In genomic region chr9:120112472-120112871, GRCm38 (mm10) we compare ENCODE assay signal across 1 mouse cellular context.
TF ChIP-seq lines count a peak whose summit lies in the region.

No protein-coding gene starts in this region.

TF ChIP-seq in MEL, 35 proteins besides CTCF, POLR2A, EP300 and RAD21:
- peak; percentile 76 for TF ChIP-seq TAL1 (IDR thresholded peaks at IDR 0.05; ENCODE audit: low read length)
- no peak for TF ChIP-seq ELF1 (IDR thresholded peaks at IDR 0.05; ENCODE audit: low read depth, low read length)
- TF ChIP-seq BHLHE40 (IDR thresholded peaks at IDR 0.05; ENCODE audit: borderline replicate concordance, low read depth, low read length), result peak; percentile 50; the same call in 1 of the 2 replicates
- 0 out of 2 replicates have a peak, but pooled peaks have one; percentile 23 for TF ChIP-seq MEF2A (IDR thresholded peaks at IDR 0.05; ENCODE audit: extremely low read depth, insufficient replicate concordance, low read depth, low read length, poor library complexity, severe bottlenecking)
- TF ChIP-seq MAX (IDR thresholded peaks at IDR 0.05; ENCODE audit: low read length), result peak; percentile 45; the same call in 1 of the 2 replicates
- TF ChIP-seq ETS1 (IDR thresholded peaks at IDR 0.05; ENCODE audit: low read depth, low read length), result peak; percentile 90
- no peak for TF ChIP-seq SMC3 (IDR thresholded peaks at IDR 0.05; ENCODE audit: low read depth, low read length)
- peak; percentile 89 for TF ChIP-seq GATA1 (IDR thresholded peaks at IDR 0.05; ENCODE audit: low read depth, low read length)
- TF ChIP-seq NELFE (IDR thresholded peaks at IDR 0.05; ENCODE audit: low read depth, low read length), result no peak
- no peak for TF ChIP-seq POLR2AphosphoS5 (IDR thresholded peaks at IDR 0.05; ENCODE audit: borderline replicate concordance, low read depth, low read length)
- no peak for TF ChIP-seq USF2 (IDR thresholded peaks at IDR 0.05; ENCODE audit: borderline replicate concordance in 1 of 2, insufficient read depth in 1 of 2, low read depth in 1 of 2, low read length in 2 of 2)
- 0 out of 2 replicates have a peak, but pooled peaks have one; percentile 56 for TF ChIP-seq ZMIZ1 (IDR thresholded peaks at IDR 0.05; ENCODE audit: low read depth, low read length)
- TF ChIP-seq ZC3H11A (IDR thresholded peaks at IDR 0.05; ENCODE audit: low read depth, low read length), result no peak
- TF ChIP-seq MAZ (IDR thresholded peaks at IDR 0.05; ENCODE audit: low read depth, low read length), result peak; percentile 66; the same call in 1 of the 2 replicates
- TF ChIP-seq USF1 (IDR thresholded peaks at IDR 0.05; ENCODE audit: low read depth, low read length), result 0 out of 2 replicates have a peak, but pooled peaks have one; percentile 18
- no peak; the same call in 1 of the 2 replicates for TF ChIP-seq MYB (IDR thresholded peaks at IDR 0.05; ENCODE audit: low read depth, low read length)
- TF ChIP-seq CHD1 (IDR thresholded peaks at IDR 0.05; ENCODE audit: low read depth, low read length), result no peak
- TF ChIP-seq TCF12 (IDR thresholded peaks at IDR 0.05; ENCODE audit: low read depth, low read length), result peak; percentile 93
- TF ChIP-seq ZKSCAN1 (IDR thresholded peaks at IDR 0.05; ENCODE audit: low read depth, low read length), result no peak
- TF ChIP-seq MXI1 (IDR thresholded peaks at IDR 0.05; ENCODE audit: low read depth, low read length), result peak; percentile 74
- TF ChIP-seq UBTF (IDR thresholded peaks at IDR 0.05; ENCODE audit: borderline replicate concordance, insufficient read depth, low read depth, low read length), result no peak
- TF ChIP-seq SIN3A (IDR thresholded peaks at IDR 0.05; ENCODE audit: low read length), result peak; percentile 88
- no peak for TF ChIP-seq E2F4 (IDR thresholded peaks at IDR 0.05; ENCODE audit: borderline replicate concordance, low read depth, low read length)
- TF ChIP-seq MYC (IDR thresholded peaks at IDR 0.05; ENCODE audit: low read depth, low read length), result peak; percentile 46; the same call in 1 of the 2 replicates
- TF ChIP-seq JUND (IDR thresholded peaks at IDR 0.05; ENCODE audit: low read depth, low read length), result no peak
- peak; percentile 67; the same call in 1 of the 2 replicates for TF ChIP-seq RCOR1 (IDR thresholded peaks at IDR 0.05; ENCODE audit: low read depth, low read length)
- no peak for TF ChIP-seq KAT2A (conservative IDR thresholded peaks at IDR 0.05; ENCODE audit: low read depth, low read length)
- TF ChIP-seq CHD2 (IDR thresholded peaks at IDR 0.05; ENCODE audit: low read length), result peak; percentile 61; the same call in 1 of the 2 replicates
- TF ChIP-seq NRF1 (IDR thresholded peaks at IDR 0.05; ENCODE audit: insufficient read depth, low read depth, low read length, poor library complexity, severe bottlenecking), result no peak
- no peak for TF ChIP-seq GABPA (IDR thresholded peaks at IDR 0.05; ENCODE audit: low read depth, low read length)
- TF ChIP-seq POLR2AphosphoS2 (IDR thresholded peaks at IDR 0.05; ENCODE audit: low read length), result no peak
- peak; percentile 54; the same call in 1 of the 2 replicates for TF ChIP-seq ZNF384 (IDR thresholded peaks at IDR 0.05; ENCODE audit: low read depth, low read length)
- peak; percentile 44; the same call in 1 of the 2 replicates for TF ChIP-seq TBP (IDR thresholded peaks at IDR 0.05; ENCODE audit: low read depth, low read length)
- TF ChIP-seq HCFC1 (IDR thresholded peaks at IDR 0.05; ENCODE audit: low read depth, low read length), result peak; percentile 45; the same call in 1 of the 2 replicates
- 0 out of 2 replicates have a peak, but pooled peaks have one; percentile 45 for TF ChIP-seq MAFK (IDR thresholded peaks at IDR 0.05; ENCODE audit: borderline replicate concordance, low read depth, low read length)
